Mouse (Mus musculus) lung, postnatal 0 days (tissue): ENCODE results near the gene Mvb12b.

Experiments
- CTCF ChIP-seq: IDR thresholded peaks from 2 replicates; pipeline ENCODE4 v1.5.1; 2016; ENCODE audit warnings: antibody characterized with exemption, mild to moderate bottlenecking
- EP300 ChIP-seq: IDR thresholded peaks from 2 replicates; pipeline ENCODE4 v1.6.1; 2016; ENCODE audit warnings: antibody characterized with exemption, mild to moderate bottlenecking, control low read depth

- TF ChIP-seq CTCF (no peak), EP300 (no peak)
These were observed 103.0 kb downstream of the Mvb12b start for GRCm38 (mm10) chr2:33784721-33785120.
